Mouse (Mus musculus): Measurements from ENCODE around the gene Klhl40. TPM values are rescaled to one million over a fixed set of nuclear protein-coding genes. Genes with fewer than 3 reads are reported as not detected.

The Klhl40 gene
- polyA plus RNA-seq (2015; fragmentation: Nextera tagmentation; extraction: Ambion mirVana): 0.29 and 0.39 TPM in 2 replicates

DNA sequence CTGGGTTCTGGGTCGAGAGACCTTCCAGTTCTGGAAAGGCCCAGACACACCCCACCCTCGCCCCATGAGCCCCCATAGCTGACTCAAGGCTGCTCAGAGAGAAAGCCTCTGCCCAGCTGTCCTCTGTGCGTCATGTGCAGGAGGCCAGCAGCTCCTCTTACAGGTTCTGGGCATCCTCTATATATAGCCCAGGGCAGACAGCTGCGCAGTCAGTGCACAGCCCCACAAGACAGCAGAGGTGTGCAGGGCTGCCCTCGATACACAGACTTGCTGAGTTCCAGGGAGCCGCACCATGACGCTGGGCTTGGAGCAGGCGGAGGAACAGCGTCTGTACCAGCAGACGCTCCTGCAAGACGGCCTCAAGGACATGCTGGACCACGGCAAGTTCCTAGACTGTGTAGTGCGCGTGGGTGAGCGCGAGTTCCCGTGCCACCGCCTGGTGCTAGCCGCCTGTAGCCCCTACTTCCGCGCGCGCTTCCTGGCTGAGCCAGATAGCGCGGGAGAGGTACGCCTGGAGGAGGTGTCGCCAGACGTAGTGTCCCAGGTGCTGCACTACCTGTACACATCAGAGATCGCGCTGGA, at the start of gene Klhl40:
TSS of gene Klhl40 (plus strand) at position 124 of the 582 bp plus-strand sequence.
- peaks cover 45% of the 10 kb centered on the region for H3K27me3 ChIP-seq (replicated peaks)
- H3K4me2 ChIP-seq (replicated peaks): peak within 1 kb of the TSS; percentile 74
- H3K27ac ChIP-seq: no peak within 1 kb of the TSS
- ATAC-seq: peak; percentile 63
- peak within 1 kb of the TSS; percentile 20; the same call in 1 of the 2 replicates for H3K9ac ChIP-seq
- peak within 1 kb of the TSS; percentile 35 for H3K4me3 ChIP-seq (replicated peaks)
- H3K36me3 ChIP-seq: no peaks in the 10 kb centered on the region
- WGBS: 17% methylated on average over 30 of the region's 30 CpGs
- peaks cover 12% of the 10 kb centered on the region for H3K4me1 ChIP-seq (replicated peaks)
- no peaks in the 10 kb centered on the region for H3K9me3 ChIP-seq

DNA sequence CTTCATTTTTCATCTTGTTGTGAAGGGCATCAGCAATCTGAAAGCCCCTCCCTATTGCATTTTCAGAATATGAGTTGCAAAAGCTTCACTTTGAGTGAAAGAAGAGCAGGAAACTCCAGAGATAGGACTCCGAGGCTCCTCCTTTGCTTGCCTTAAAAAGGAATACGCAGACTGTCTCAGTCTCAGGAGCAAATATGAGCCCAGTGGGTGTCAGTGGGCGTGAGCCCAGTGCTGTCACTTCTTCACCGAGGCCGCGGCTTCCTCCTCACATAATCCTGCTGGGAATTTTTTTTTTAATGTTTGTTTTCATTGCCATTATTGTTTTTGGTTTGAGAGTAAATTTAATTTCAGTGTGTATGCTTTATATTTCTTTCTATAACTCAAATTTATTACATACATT, 36.9 kb upstream of the Klhl40 start:
- Histone ChIP-seq H3K36me3 (peaks cover 30% of the 10 kb centered on the region), H3K4me1 (replicated peaks) (no peaks in the 10 kb centered on the region), H3K9me3 (no peaks in the 10 kb centered on the region), H3K4me2 (replicated peaks) (no peak overlapping the region), H3K4me3 (replicated peaks) (no peak overlapping the region), H3K9ac (no peak overlapping the region), H3K27ac (no peak overlapping the region), H3K27me3 (replicated peaks) (no peaks in the 10 kb centered on the region)
- no peak for ATAC-seq
- 87% methylated on average over 6 of the region's 6 CpGs for WGBS

DNA sequence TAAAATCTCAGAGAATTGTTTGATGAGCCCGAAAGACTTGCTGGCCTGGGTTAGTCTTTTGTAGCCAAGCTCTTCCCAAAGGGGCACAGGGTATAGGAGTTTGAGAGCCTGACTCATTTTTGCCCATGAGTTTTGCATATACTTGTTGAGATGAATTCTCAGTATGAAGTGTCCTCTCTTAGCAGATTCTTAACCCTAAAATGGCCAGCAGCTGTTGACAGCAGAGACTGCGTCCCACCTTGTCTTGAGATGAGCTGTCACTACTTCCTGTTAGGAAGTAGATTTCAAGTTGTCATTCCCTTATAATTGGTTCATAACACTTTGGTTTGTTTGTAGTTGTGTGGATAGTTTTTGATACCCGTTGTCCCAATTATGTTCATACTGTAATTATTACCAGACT, 36.2 kb upstream of the Klhl40 start:
- H3K27me3 ChIP-seq (replicated peaks): no peaks in the 10 kb centered on the region
- peaks cover 34% of the 10 kb centered on the region for H3K36me3 ChIP-seq
- WGBS: 94% methylated on average over 3 of the region's 3 CpGs
- no peak overlapping the region for H3K9ac ChIP-seq
- no peak for ATAC-seq
- no peaks in the 10 kb centered on the region for H3K9me3 ChIP-seq
- H3K4me1 ChIP-seq (replicated peaks): no peaks in the 10 kb centered on the region
- H3K27ac ChIP-seq: no peak overlapping the region
- H3K4me3 ChIP-seq (replicated peaks): no peak overlapping the region
- H3K4me2 ChIP-seq (replicated peaks): no peak overlapping the region

DNA sequence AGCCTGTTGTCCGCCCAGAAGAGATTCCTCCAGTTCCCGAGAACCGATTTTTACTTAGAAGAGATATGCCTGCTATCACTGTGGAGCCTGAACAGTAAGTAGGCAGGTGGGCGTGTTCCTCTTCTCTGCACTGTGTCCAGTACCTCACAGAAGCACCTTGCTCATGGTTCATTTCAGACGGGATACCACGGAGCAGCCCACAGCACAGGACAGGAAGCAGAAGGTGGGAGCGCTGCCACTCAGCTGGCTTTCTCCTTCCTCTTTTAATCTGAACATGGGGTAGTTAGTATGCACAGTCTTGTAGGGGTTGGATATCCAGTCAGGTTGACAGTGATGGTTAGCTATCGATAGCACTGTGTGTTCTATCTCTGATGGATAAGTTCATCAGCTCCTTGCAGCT, 33.4 kb upstream of the Klhl40 start:
- Histone ChIP-seq H3K4me1 (replicated peaks) (no peaks in the 10 kb centered on the region), H3K4me2 (replicated peaks) (no peak overlapping the region), H3K4me3 (replicated peaks) (no peak overlapping the region), H3K27ac (no peak overlapping the region), H3K36me3 (peaks cover 54% of the 10 kb centered on the region), H3K27me3 (replicated peaks) (no peaks in the 10 kb centered on the region), H3K9me3 (no peaks in the 10 kb centered on the region), H3K9ac (no peak overlapping the region)
- ATAC-seq: no peak
- 89% methylated on average over 8 of the region's 8 CpGs for WGBS

DNA sequence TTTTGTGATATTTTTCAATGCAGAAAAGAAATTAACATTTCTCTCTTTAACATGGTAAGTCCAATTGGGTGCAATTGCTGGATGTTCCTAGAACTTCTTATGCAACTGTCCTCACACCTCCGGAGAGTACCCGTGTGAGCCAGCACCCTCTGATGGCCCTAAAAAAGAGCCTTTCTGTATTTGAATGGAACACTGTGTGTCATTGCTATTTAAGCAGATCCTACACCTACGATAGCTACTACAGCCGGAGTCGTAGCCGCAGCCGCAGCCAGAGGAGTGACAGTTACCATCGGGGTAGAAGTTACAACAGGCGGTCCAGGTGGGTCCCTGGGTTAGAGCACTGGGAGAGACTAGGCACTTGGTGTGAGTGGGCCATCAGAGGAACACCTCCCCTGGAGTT, 24.6 kb upstream of the Klhl40 start:
- Histone ChIP-seq H3K4me3 (replicated peaks) (no peak overlapping the region), H3K9me3 (no peaks in the 10 kb centered on the region), H3K4me1 (replicated peaks) (peaks cover under 1% of the 10 kb centered on the region), H3K27me3 (replicated peaks) (no peaks in the 10 kb centered on the region), H3K9ac (no peak overlapping the region), H3K4me2 (replicated peaks) (no peak overlapping the region), H3K27ac (no peak overlapping the region), H3K36me3 (peaks cover 65% of the 10 kb centered on the region)
- no peak for ATAC-seq
- WGBS: 96% methylated on average over 9 of the region's 9 CpGs

DNA sequence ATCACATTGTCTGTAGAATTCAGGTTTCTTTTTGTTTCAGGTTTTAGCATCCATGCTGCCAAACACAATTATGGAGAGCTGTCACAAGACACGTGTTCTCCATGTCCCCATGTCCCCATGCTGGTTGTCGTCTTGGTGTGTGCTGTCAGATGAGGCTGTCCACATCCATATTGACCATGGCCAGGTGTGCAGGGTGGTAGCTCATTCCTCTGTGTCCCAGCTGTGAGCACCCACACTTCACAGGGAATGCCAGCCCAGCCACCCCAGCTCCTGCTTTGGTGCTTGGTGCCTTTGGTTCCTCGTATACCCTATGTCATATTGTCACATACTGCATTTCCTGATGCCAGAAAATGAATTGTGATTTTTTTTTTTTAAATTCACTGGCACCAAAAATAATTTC, 22.8 kb upstream of the Klhl40 start:
- H3K4me3 ChIP-seq (replicated peaks): no peak overlapping the region
- WGBS: 83% methylated on average over 3 of the region's 3 CpGs
- H3K9ac ChIP-seq: no peak overlapping the region
- H3K27me3 ChIP-seq (replicated peaks): no peaks in the 10 kb centered on the region
- no peak for ATAC-seq
- H3K36me3 ChIP-seq: peaks cover 53% of the 10 kb centered on the region
- H3K9me3 ChIP-seq: no peaks in the 10 kb centered on the region
- H3K4me2 ChIP-seq (replicated peaks): no peak overlapping the region
- no peak overlapping the region for H3K27ac ChIP-seq
- H3K4me1 ChIP-seq (replicated peaks): peaks cover 13% of the 10 kb centered on the region

DNA sequence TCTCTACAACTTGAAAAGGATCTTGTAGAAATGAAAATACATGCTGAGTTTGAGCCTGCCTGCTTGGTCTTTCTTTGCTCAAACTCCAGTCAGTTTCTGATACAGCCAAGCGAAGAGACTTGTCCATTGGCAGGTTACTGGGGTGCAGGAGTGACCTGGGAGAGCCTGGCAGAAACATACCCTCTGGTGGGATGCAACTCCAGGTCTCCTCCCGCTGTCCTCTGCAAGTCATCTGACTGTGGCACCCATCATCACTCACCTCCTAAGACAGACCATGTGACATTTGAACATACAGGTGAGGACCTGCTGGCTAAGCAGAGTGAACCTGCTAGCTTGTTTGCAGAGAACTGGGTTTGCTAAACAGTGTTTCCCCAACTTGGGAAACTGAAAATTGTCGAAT, 20.6 kb upstream of the Klhl40 start:
- no peaks in the 10 kb centered on the region for H3K9me3 ChIP-seq
- no peak for ATAC-seq
- no peak overlapping the region for H3K4me2 ChIP-seq (replicated peaks)
- H3K36me3 ChIP-seq: peaks cover 31% of the 10 kb centered on the region
- H3K27ac ChIP-seq: no peak overlapping the region
- no peak overlapping the region for H3K4me3 ChIP-seq (replicated peaks)
- WGBS: 88% methylated on average over 3 of the region's 3 CpGs
- no peak overlapping the region for H3K9ac ChIP-seq
- peaks cover 28% of the 10 kb centered on the region for H3K4me1 ChIP-seq (replicated peaks)
- no peaks in the 10 kb centered on the region for H3K27me3 ChIP-seq (replicated peaks)

DNA sequence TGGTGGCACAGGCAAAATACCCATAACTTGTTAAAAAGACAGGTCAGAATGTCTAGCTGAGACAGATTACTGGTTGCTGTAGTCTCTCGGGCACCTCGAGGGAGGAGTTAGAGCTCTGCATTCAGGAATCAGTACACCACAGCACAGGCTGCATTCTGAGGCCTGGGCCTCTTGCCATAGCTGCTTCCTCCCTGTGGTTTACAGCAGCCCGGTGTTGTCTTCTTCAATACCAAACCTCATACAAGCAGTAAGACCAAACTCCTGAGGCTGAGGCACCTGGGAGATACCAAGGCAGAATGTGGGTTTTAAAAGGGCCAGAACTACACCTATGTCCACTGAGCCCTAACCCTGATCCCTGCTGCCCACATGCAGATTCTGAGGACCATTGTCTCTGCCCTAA, 20.0 kb upstream of the Klhl40 start:
- H3K4me2 ChIP-seq (replicated peaks): 0 out of 2 replicates have a peak overlapping the region, but pooled peaks have one; percentile 96
- no peak for ATAC-seq
- 61% methylated on average over 3 of the region's 3 CpGs for WGBS

DNA sequence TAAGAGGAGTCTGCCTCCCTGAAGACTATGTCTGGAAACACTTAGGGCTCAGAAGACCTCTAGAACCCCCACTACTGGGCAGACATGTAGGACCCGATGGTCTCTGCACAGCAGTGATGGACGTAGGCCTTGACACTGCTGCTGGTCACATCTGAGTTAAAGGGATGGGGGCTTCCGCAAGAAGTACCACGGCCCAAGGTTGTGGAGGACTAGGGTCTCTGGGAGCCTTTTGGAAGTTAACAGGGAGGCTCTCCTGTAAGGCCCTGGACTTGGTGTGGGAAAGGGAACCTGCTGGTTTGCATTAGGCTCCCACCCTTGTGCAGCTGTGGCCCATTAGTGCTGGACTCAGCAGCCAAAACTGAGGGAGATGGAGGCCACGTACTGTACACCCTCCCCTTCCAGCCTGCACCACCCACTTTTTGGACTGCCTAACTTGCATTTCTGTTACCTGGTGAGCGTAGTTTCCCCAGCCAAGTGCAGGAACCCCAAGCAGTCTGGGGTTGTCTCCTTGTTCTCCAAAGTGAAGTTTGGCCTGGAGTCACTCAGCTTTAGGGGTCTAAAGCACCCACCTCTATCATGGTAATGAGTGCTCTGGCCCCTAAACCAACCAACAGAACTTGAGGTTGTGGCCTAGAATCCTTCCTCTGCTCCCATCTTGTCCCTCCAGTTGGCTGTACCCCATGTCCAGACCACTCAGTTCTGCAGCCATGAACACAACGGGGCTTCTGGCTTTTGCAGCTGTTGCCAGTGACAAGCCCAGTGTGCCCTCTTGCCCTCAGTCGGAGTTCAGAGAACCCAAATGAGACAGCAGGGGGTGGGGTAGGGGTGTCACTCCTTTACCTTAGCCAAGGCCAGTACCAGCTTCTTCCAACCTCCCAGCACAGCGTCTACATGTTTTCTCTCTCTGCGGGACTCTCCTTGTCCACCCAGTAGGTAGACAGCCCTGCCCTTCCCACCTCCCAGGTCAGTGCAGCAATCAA, 19.3 kb upstream of the Klhl40 start:
- 52% methylated on average over 10 of the region's 10 CpGs for WGBS
- no peaks in the 10 kb centered on the region for H3K27me3 ChIP-seq (replicated peaks)
- peaks cover 27% of the 10 kb centered on the region for H3K36me3 ChIP-seq
- H3K9me3 ChIP-seq: no peaks in the 10 kb centered on the region
- no peak for ATAC-seq
- H3K4me1 ChIP-seq (replicated peaks): peaks cover 32% of the 10 kb centered on the region
- H3K4me3 ChIP-seq (replicated peaks): peak overlapping the region; percentile 90
- H3K27ac ChIP-seq: 0 out of 2 replicates have a peak overlapping the region, but pooled peaks have one; percentile 93
- peak overlapping the region; percentile 84; the same call in 1 of the 2 replicates for H3K9ac ChIP-seq
- peak overlapping the region; percentile 96 for H3K4me2 ChIP-seq (replicated peaks)

More for the DNA sequence above, 20.0 kb upstream of the Klhl40 start:
- no peaks in the 10 kb centered on the region for H3K27me3 ChIP-seq (replicated peaks)
- peaks cover 32% of the 10 kb centered on the region for H3K4me1 ChIP-seq (replicated peaks)
- H3K4me3 ChIP-seq (replicated peaks): no peak overlapping the region
- no peak overlapping the region for H3K9ac ChIP-seq
- H3K36me3 ChIP-seq: peaks cover 28% of the 10 kb centered on the region
- H3K9me3 ChIP-seq: no peaks in the 10 kb centered on the region
- H3K27ac ChIP-seq: no peak overlapping the region

DNA sequence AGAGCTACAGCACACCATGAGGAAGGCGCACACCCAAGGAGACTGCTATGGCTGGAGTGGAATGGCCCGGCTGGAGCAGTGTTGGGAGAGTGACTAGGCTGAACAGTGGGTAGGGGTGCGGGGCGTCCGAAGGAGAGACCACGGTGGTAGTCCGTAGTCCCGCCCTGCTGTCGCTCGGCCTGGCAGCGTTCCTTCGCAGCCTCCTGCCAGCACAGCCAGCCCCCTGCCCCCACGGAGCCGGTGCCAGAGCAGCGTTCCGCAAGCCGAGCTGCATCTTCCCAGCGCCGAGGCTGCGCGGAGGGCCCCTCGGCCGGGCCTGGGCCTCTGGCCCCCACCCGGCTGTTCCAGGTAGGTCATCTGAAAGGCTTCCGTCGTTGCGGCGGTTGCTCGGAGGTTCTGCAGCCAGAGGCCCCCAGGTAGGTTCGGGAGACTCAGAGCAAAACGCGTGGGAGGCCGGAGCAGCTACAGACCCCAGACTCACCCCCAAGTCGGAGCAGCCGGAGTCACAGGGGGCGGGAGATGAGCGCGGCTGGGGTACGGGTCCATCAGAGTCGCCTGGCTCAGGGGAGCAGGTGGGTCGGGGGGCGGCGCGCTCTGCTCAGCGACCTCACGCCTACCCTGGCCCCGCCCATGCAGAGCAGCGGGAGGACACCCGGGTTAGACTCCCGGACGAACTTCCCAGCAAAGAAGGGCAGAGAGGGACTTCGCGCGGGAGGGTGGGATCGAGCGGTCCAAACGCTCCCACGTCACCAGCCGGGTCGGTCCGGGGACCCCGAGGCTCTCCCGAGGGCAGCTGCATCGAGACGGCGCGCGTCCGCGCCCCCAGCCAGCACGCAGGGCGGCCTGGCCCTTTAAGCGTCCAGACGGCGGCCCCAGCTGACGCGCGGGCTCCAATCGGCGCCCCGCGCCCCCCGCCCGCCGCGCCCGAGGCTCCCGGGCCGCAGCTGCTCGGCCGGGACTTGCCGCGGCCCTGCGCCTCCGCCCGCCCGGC, 18.0 kb upstream of the Klhl40 start, which contains the start of gene Zfp651:
TSS of gene Zfp651 (plus strand) at position 240 of the 991 bp plus-strand sequence.
- no peaks in the 10 kb centered on the region for H3K9me3 ChIP-seq
- peak within 1 kb of the TSS; percentile 93 for H3K27ac ChIP-seq
- H3K27me3 ChIP-seq (replicated peaks): no peaks in the 10 kb centered on the region
- H3K9ac ChIP-seq: peak within 1 kb of the TSS; percentile 84
- H3K4me2 ChIP-seq (replicated peaks): peak within 1 kb of the TSS; percentile 96
- H3K36me3 ChIP-seq: peaks cover 23% of the 10 kb centered on the region
- H3K4me1 ChIP-seq (replicated peaks): peaks cover 32% of the 10 kb centered on the region
- peak within 1 kb of the TSS; percentile 90 for H3K4me3 ChIP-seq (replicated peaks)
- peak; percentile 88 for ATAC-seq
- under 1% methylated on average over 97 of the region's 97 CpGs for WGBS

DNA sequence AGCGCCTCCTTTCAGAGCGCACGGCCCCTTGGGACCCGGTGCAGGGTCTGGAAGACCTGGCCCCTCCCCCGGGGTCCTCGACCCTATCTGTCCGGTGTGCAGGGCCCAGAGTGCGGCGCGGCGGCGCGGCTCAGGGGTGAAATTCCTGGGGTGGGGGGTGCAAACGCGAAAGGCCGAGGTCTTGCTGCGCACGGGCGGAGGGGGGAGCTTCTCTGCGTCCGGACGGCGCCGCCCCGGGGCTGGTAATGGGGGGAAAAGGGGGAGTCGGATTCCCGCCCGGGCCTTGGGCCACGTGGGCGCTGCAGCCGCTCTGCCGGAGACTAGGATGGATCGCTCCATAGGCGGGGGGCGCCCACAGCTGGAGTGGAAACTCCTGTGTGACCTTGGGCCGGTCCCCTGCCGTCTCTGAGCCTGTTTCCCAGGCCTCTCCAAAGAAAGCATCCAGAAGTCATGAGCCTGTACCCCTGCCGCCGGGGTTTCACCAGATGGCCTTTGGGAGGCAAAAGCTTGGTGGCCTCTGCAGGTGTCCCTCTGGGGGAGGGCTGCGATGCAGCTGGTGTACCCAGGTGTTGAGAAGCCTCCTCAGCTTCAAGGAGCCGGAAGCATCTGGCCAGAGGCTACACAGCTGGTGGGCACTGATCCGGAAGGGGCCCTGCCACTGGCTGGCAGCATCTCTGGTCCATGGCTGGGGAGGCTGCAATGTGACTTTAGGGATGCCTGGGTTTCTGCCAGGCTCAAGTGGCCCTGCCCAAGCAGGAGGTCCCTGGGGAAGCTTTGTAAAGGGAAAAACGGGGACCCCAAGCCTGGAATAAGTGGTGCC, 16.9 kb upstream of the Klhl40 start:
- 2% methylated on average over 43 of the region's 43 CpGs for WGBS
- Histone ChIP-seq H3K27ac (peak overlapping the region; percentile 93), H3K9me3 (no peaks in the 10 kb centered on the region), H3K27me3 (replicated peaks) (no peaks in the 10 kb centered on the region), H3K36me3 (peaks cover 18% of the 10 kb centered on the region), H3K9ac (peak overlapping the region; percentile 84), H3K4me1 (replicated peaks) (peaks cover 32% of the 10 kb centered on the region), H3K4me3 (replicated peaks) (peak overlapping the region; percentile 90), H3K4me2 (replicated peaks) (peak overlapping the region; percentile 96)
- ATAC-seq: peak; percentile 77

Measured in intestine, embryonic 15.5 days (tissue).